Mouse (Mus musculus): Measurements from ENCODE around the gene Klf2.

GRCm38 (mm10) chr8:72336273-72336672, 17.4 kb downstream of the Klf2 start:
- TF ChIP-seq CTCF (IDR thresholded peaks at IDR 0.05; ENCODE audit: low read depth) (no peak), EP300 (optimal IDR thresholded peaks at IDR 0.05) (no peak)
